Mouse (Mus musculus): ENCODE measurements around the gene 3110040N11Rik. TPM values are rescaled to one million over a fixed set of nuclear protein-coding genes. Genes with fewer than 3 reads are reported as not detected.
A peak's percentile ranks its signal among the peaks of the same experiment; 100 is the strongest.

3110040N11Rik gene
- polyA plus RNA-seq, 1 experiment, result 12.8 TPM

DNA sequence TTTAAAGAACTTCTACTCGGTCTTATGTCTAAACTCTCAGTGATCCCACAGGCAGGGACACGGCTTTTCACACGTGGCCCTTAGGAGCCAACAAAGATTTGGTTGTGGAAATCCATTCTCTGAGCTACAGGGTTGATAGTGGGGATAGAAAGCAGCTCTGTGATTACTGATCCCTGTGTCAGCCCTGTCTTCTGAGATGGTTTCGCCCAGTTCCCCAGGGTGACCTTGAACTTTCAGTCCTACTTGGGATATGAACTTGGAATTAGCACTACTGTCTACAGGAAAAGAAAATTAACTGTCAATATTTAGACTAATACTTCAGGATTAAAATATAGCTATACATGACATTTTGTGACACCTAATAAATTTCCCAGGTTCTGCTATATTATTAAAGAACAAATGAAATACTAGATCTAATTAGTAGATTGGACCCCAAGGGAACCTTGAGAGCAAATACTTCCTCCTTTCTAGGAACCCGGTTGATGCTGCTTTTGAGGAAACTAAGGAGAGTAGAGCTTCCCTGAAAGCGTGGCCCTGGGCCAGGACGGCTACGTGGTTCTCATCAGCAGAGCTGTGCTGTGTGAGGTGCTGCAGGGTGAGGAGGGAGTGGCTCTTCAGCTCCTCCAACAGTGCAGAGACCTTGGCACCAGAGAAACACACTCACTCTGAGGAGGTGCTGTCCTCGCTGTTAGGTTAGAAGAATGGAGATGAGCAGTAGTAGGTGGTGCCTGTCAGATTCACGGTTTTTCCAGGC, 16.3 kb downstream of the 3110040N11Rik start:
- Histone ChIP-seq H3K4me3 (ENCODE audit: control insufficient read depth, low read depth, low read length) (no peak overlapping the region), H3K27ac (ENCODE audit: control insufficient read depth, insufficient read depth, low read depth, low read length) (no peak overlapping the region), H3K36me3 (ENCODE audit: control insufficient read depth, insufficient read depth, low read length) (no peaks in the 10 kb centered on the region), H3K27me3 (ENCODE audit: control insufficient read depth, insufficient read depth, low read length) (no peaks in the 10 kb centered on the region), H3K4me1 (ENCODE audit: control insufficient read depth, insufficient read depth, low read length) (0 out of 2 replicates have a peak, but pooled peaks cover 2% of the 10 kb centered on the region)
- no peak for TF ChIP-seq POLR2A (IDR thresholded peaks at IDR 0.05; ENCODE audit: control insufficient read depth, low read depth, low read length)
- TF ChIP-seq CTCF (IDR thresholded peaks at IDR 0.05; ENCODE audit: control insufficient read depth, insufficient read depth, insufficient replicate concordance, low read depth, low read length), result no peak

DNA sequence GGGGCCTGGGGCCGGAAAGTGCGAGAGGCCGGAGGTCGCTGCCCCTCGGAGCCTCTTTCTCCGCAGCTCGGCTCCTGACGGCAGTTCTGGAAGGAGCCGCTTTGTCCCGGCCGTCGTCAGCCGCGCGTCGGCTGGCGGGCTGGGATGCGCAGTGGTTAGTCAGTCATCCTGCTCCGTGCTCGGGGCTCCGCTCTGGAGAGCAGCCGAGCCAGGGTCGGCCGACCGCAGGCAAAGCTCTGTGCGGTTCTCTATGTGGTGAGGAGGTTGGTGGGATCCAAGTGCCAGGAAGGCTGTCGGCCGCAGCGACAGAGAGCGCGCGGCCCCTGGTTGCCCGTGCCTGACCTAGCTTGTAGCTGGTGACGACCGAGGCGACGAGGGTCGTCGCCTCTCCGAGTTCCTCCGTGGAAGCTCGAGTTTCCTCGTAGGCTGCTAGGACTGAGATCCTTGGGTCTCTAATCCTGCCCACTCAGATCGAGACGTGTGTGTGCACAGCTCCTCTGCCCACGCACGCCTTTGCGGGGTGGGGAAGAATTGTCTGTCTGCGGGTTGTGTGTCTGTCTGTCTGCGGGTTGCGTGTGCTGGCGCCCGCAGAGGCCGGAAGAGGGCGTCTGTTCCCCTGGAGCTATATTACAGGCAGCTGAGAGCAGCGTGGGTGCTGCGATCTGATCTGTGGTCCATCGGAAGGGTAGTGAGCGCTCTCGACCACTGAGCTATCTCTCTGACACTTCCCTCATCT, 26.0 kb downstream of the 3110040N11Rik start:
- Histone ChIP-seq H3K27me3 (ENCODE audit: control insufficient read depth, insufficient read depth, low read length) (no peaks in the 10 kb centered on the region), H3K4me1 (ENCODE audit: control insufficient read depth, insufficient read depth, low read length) (peaks cover 8% of the 10 kb centered on the region), H3K4me3 (ENCODE audit: control insufficient read depth, low read depth, low read length) (peak overlapping the region; percentile 98), H3K36me3 (ENCODE audit: control insufficient read depth, insufficient read depth, low read length) (no peaks in the 10 kb centered on the region), H3K27ac (ENCODE audit: control insufficient read depth, insufficient read depth, low read depth, low read length) (peak overlapping the region; percentile 89)
- peak; percentile 12; the same call in 1 of the 2 replicates for TF ChIP-seq POLR2A (IDR thresholded peaks at IDR 0.05; ENCODE audit: control insufficient read depth, low read depth, low read length)
- peak; percentile 12; the same call in 1 of the 2 replicates for TF ChIP-seq CTCF (IDR thresholded peaks at IDR 0.05; ENCODE audit: control insufficient read depth, insufficient read depth, insufficient replicate concordance, low read depth, low read length)

DNA sequence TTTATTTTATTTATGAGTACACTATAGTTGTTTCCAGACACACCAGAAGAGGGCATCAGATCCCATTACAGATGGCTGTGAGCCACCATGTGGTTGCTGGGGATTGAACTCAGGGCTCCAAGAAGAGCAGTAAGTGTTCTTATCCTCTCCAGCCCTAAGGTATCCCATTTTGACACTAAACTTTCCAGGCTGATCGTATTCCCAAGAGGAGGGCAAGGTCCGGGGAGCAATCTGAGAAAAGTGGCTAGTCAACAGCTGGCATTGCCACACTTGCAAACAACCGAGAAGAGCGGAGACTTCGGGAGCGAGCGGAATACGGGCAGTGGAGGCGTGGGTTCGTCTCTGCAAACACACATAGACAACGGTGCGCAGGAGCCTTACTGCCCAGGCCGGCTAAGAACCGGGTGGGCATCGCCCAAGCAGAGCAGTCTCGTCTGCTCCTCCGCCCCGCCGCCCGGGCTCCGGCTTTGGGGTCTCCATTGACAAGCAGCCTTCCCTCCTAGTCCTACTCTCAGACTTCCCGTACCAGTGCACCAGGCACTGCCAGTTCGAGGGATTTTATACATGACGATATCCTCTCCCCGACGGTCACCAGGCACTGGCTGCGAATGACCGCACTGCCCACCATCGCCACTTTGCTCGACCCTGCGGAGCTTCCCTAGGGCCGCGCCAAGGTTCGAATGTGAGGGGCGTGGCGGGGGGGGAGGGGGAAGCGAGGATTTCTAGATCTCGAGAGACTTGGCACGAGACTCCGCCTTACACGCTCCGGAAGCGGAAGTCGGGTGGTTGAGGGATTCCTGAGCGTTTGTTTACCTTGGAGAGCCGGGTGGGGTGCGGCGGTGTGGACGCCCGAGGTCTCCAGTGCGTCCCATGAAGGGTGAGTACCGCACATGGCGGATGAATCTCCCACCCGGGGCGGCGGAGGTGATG, 26.8 kb downstream of the 3110040N11Rik start, which contains the start of gene Ramac:
Gene Ramac (plus strand): TSS at position 746 of the 930 bp plus-strand sequence.
- no peak for TF ChIP-seq CTCF (IDR thresholded peaks at IDR 0.05; ENCODE audit: control insufficient read depth, insufficient read depth, insufficient replicate concordance, low read depth, low read length)
- TF ChIP-seq POLR2A (IDR thresholded peaks at IDR 0.05; ENCODE audit: control insufficient read depth, low read depth, low read length), result peak; percentile 93
- no peaks in the 10 kb centered on the region for H3K27me3 ChIP-seq (ENCODE audit: control insufficient read depth, insufficient read depth, low read length)
- peak within 1 kb of the TSS; percentile 89 for H3K27ac ChIP-seq (ENCODE audit: control insufficient read depth, insufficient read depth, low read depth, low read length)

GRCm38 (mm10) chr7:81747956-81748355, 41.3 kb downstream of the 3110040N11Rik start:
- no peaks in the 10 kb centered on the region for H3K4me1 ChIP-seq (ENCODE audit: control insufficient read depth, insufficient read depth, low read length)
- no peak overlapping the region for H3K4me3 ChIP-seq (ENCODE audit: control insufficient read depth, low read depth, low read length)
- no peak overlapping the region for H3K27ac ChIP-seq (ENCODE audit: control insufficient read depth, insufficient read depth, low read depth, low read length)
- no peaks in the 10 kb centered on the region for H3K36me3 ChIP-seq (ENCODE audit: control insufficient read depth, insufficient read depth, low read length)
- TF ChIP-seq CTCF (IDR thresholded peaks at IDR 0.05; ENCODE audit: control insufficient read depth, insufficient read depth, insufficient replicate concordance, low read depth, low read length), result no peak
- no peak for TF ChIP-seq POLR2A (IDR thresholded peaks at IDR 0.05; ENCODE audit: control insufficient read depth, low read depth, low read length)
- no peaks in the 10 kb centered on the region for H3K27me3 ChIP-seq (ENCODE audit: control insufficient read depth, insufficient read depth, low read length)

More for the DNA sequence above, 26.8 kb downstream of the 3110040N11Rik start, which contains the start of gene Ramac:
- Histone ChIP-seq H3K36me3 (ENCODE audit: control insufficient read depth, insufficient read depth, low read length) (no peaks in the 10 kb centered on the region), H3K4me3 (ENCODE audit: control insufficient read depth, low read depth, low read length) (peak within 1 kb of the TSS; percentile 98), H3K4me1 (ENCODE audit: control insufficient read depth, insufficient read depth, low read length) (peaks cover 8% of the 10 kb centered on the region)

DNA sequence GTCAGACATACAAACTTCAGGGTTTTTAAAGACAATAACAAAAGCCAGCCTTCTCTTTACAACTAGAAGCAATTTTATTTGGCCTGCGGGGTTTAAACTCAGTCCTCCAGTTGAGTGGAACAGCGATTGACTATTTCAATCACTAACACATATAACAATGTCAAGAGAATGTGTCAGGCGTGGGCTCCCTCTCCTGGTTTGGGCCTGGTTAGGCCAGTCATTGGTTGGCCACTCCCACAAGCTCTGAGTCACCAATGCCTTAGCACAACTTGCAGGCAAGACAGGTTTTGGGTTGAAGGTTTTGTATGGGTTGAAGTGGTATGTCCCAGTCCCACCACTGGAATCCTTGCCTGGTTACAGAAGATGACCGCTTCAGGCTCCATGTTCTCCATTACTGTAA, 45.1 kb downstream of the 3110040N11Rik start:
- H3K36me3 ChIP-seq (ENCODE audit: control insufficient read depth, insufficient read depth, low read length), result no peaks in the 10 kb centered on the region
- no peaks in the 10 kb centered on the region for H3K4me1 ChIP-seq (ENCODE audit: control insufficient read depth, insufficient read depth, low read length)
- no peaks in the 10 kb centered on the region for H3K27me3 ChIP-seq (ENCODE audit: control insufficient read depth, insufficient read depth, low read length)
- H3K4me3 ChIP-seq (ENCODE audit: control insufficient read depth, low read depth, low read length), result no peak overlapping the region
- no peak for TF ChIP-seq POLR2A (IDR thresholded peaks at IDR 0.05; ENCODE audit: control insufficient read depth, low read depth, low read length)
- TF ChIP-seq CTCF (IDR thresholded peaks at IDR 0.05; ENCODE audit: control insufficient read depth, insufficient read depth, insufficient replicate concordance, low read depth, low read length), result peak; percentile 19; the same call in 1 of the 2 replicates
- H3K27ac ChIP-seq (ENCODE audit: control insufficient read depth, insufficient read depth, low read depth, low read length), result no peak overlapping the region

- TF ChIP-seq POLR2A (IDR thresholded peaks at IDR 0.05; ENCODE audit: control insufficient read depth, low read depth, low read length), result no peak
- no peak for TF ChIP-seq CTCF (IDR thresholded peaks at IDR 0.05; ENCODE audit: control insufficient read depth, insufficient read depth, insufficient replicate concordance, low read depth, low read length)
These were observed 49.3 kb downstream of the 3110040N11Rik start for GRCm38 (mm10) chr7:81740010-81740409.

More at GRCm38 (mm10) chr7:81740010-81740409, 49.3 kb downstream of the 3110040N11Rik start:
- Histone ChIP-seq H3K27ac (ENCODE audit: control insufficient read depth, insufficient read depth, low read depth, low read length) (no peak overlapping the region), H3K27me3 (ENCODE audit: control insufficient read depth, insufficient read depth, low read length) (no peaks in the 10 kb centered on the region), H3K4me3 (ENCODE audit: control insufficient read depth, low read depth, low read length) (no peak overlapping the region), H3K36me3 (ENCODE audit: control insufficient read depth, insufficient read depth, low read length) (no peaks in the 10 kb centered on the region), H3K4me1 (ENCODE audit: control insufficient read depth, insufficient read depth, low read length) (no peaks in the 10 kb centered on the region)

All from testis, adult 2 months (tissue).